Comparison of ENCODE assay signal across 15 mouse cellular contexts in the genomic region with DNA sequence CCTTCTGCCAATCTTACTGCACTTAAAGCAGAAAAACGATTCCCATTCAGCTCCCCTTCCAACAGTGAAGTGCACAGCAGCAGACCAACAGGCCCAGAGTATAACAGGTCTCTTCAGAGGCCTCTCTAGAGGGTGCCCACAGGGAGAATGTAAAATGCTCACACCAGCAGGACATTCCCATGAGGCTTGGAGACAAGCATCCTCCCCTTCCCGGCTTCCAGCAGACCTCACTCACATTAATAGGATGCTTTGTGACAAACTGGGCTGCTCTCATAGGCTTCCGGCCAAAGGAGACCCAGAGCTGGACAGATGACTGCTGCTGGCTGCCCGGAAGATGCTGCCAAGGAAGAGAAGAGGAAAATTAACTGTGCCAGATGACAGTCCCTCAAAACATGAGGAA. TPM values are rescaled to one million over a fixed set of nuclear protein-coding genes. Genes with fewer than 3 reads are reported as not detected.
DNase-seq lines count a peak whose midpoint lies in the region; ATAC-seq and TF ChIP-seq lines count a peak whose summit lies in the region.
"Had no signal": no experiment of that assay in that cellular context is flagged by ENCODE, and none has a peak within 500 bp of the region (broad histone marks: within the 10 kb centered on the region; RNA-seq: fewer than 3 reads in every experiment).

No protein-coding gene starts in this region.

- no peak for DNase-seq in frontal cortex, postnatal 36 days (ENCODE audit: low spot score in 2 of 2)
- DNase-seq in layer of hippocampus, adult 2 months (ENCODE audit: low spot score in 2 of 2), result peak in 1 of 2 experiments; percentile 52
- no peak for DNase-seq in layer of hippocampus, postnatal 25 days (ENCODE audit: extremely low spot score in 1 of 2, low spot score in 1 of 2)
- peak; percentile 91 for DNase-seq in Muller cell, postnatal 12 days (ENCODE audit: inconsistent ontology term)
- peak; percentile 78 to 84 for DNase-seq in cerebellum, postnatal 10 days
- DNase-seq in stomach, postnatal 0 days (ENCODE audit: low spot score), result no peak
- DNase-seq: B cell, adult 2 months; thymus, adult 18-20 months had no signal

- no peak for TF ChIP-seq EP300 in stomach, postnatal 0 days (optimal IDR thresholded peaks at IDR 0.05)

- no peak overlapping the region for H3K4me3 ChIP-seq in layer of hippocampus, adult 2 months
- no peak overlapping the region for H3K4me3 ChIP-seq in stomach, postnatal 0 days (ENCODE audit: low read depth, low read length)
- H3K4me3 ChIP-seq: embryonic facial prominence, embryonic 13.5 days; heart, embryonic 13.5 days had no signal

- H3K9me3 ChIP-seq in stomach, postnatal 0 days (ENCODE audit: control insufficient read depth, low read length), result no peaks in the 10 kb centered on the region
- H3K9me3 ChIP-seq: embryonic facial prominence, embryonic 13.5 days; heart, embryonic 13.5 days had no signal

- 0 out of 2 replicates have a peak, but pooled peaks have one; percentile 10 for ATAC-seq in frontal cortex, adult (ENCODE audit: low TSS enrichment)
- no peak for ATAC-seq in erythroblast, adult 5-6 weeks (replicated peaks; ENCODE audit: low FRiP score, poor library complexity, severe bottlenecking)
- no peak for ATAC-seq in stomach, postnatal 0 days (ENCODE audit: low FRiP score, low TSS enrichment)
- ATAC-seq: intestine, embryonic 16.5 days had no signal

- H3K36me3 ChIP-seq in stomach, postnatal 0 days (ENCODE audit: control insufficient read depth, insufficient read depth, low read length), result no peaks in the 10 kb centered on the region
- H3K36me3 ChIP-seq: heart, embryonic 13.5 days had no signal

- H3K4me1 ChIP-seq in stomach, postnatal 0 days (replicated peaks; ENCODE audit: control insufficient read depth, insufficient read depth), result no peaks in the 10 kb centered on the region
- H3K4me1 ChIP-seq: embryonic facial prominence, embryonic 13.5 days; heart, embryonic 13.5 days had no signal

- H3K9ac ChIP-seq in stomach, postnatal 0 days (ENCODE audit: low read length), result no peak overlapping the region
- H3K9ac ChIP-seq: embryonic facial prominence, embryonic 13.5 days; heart, embryonic 13.5 days; liver, embryonic 14.5 days had no signal

- no peak overlapping the region for H3K4me2 ChIP-seq in stomach, postnatal 0 days (replicated peaks; ENCODE audit: low read depth)
- H3K4me2 ChIP-seq: embryonic facial prominence, embryonic 13.5 days; heart, embryonic 13.5 days had no signal

- WGBS in stomach, postnatal 0 days, result 56% methylated on average over 4 of the region's 4 CpGs

- H3K27me3 ChIP-seq in stomach, postnatal 0 days (ENCODE audit: control insufficient read depth, insufficient read depth, low read length), result no peaks in the 10 kb centered on the region
- H3K27me3 ChIP-seq: embryonic facial prominence, embryonic 13.5 days; heart, embryonic 13.5 days had no signal

- peak overlapping the region; percentile 81 for H3K27ac ChIP-seq in layer of hippocampus, adult 2 months
- H3K27ac ChIP-seq in stomach, postnatal 0 days (replicated peaks), result no peak overlapping the region
- H3K27ac ChIP-seq: embryonic facial prominence, embryonic 13.5 days; heart, embryonic 13.5 days; liver, embryonic 14.5 days had no signal

- no peak for TF ChIP-seq CTCF in layer of hippocampus, adult 2 months (conservative IDR thresholded peaks at IDR 0.05)
- TF ChIP-seq CTCF in stomach, postnatal 0 days (IDR thresholded peaks at IDR 0.05; ENCODE audit: low read depth), result no peak

RNA-seq across cellular contexts. Expression of a gene that starts 52.1 kb away (rescaled TPM):
- 100 to 1,000 TPM; 196 to 197 TPM for total RNA-seq in layer of hippocampus, adult 2 months (2021)
- 100 to 1,000 TPM; 187 to 196 TPM for total RNA-seq in layer of hippocampus, postnatal 25 days (2021)
- total RNA-seq in erythroblast, adult 5-6 weeks (2015; ENCODE audit: low replicate concordance), result 20.2 and 21.5 TPM in 2 replicates
- total RNA-seq in erythroblast, adult 5-6 weeks (2017; ENCODE audit: low replicate concordance), result 17.6 and 22.2 TPM in 2 replicates
- polyA plus RNA-seq in stomach, postnatal 0 days (2015; fragmentation: Nextera tagmentation; extraction: Ambion mirVana), result 7.1 and 8.8 TPM in 2 replicates
- total RNA-seq: MEL had no signal

Comparison
In these comparisons a context has a peak if more than half of its experiments do, and no peak if none do; other contexts are left out.
1. DNase-seq: peak in Muller cell, postnatal 12 days (single experiment) and cerebellum, postnatal 10 days (2 of 2); none in frontal cortex, postnatal 36 days (0 of 2), layer of hippocampus, postnatal 25 days (0 of 2) and stomach, postnatal 0 days (single experiment).
2. RNA of a gene that starts 52.1 kb away (total RNA-seq): 196 to 197 TPM in layer of hippocampus, adult 2 months and 187 to 196 TPM in layer of hippocampus, postnatal 25 days; 17.6 to 22.2 TPM in erythroblast, adult 5-6 weeks; every median in the first group is over 4 times any median in the second.